Mouse (Mus musculus) ovary, postnatal 10 days (tissue): ENCODE measurements around the gene Lrpap1.

Experiments used
- DNase-seq: peaks from one replicate; pipeline ENCODE4 v3.0.0; 2022; ENCODE audit warnings: low spot score

Lrpap1 gene

DNA sequence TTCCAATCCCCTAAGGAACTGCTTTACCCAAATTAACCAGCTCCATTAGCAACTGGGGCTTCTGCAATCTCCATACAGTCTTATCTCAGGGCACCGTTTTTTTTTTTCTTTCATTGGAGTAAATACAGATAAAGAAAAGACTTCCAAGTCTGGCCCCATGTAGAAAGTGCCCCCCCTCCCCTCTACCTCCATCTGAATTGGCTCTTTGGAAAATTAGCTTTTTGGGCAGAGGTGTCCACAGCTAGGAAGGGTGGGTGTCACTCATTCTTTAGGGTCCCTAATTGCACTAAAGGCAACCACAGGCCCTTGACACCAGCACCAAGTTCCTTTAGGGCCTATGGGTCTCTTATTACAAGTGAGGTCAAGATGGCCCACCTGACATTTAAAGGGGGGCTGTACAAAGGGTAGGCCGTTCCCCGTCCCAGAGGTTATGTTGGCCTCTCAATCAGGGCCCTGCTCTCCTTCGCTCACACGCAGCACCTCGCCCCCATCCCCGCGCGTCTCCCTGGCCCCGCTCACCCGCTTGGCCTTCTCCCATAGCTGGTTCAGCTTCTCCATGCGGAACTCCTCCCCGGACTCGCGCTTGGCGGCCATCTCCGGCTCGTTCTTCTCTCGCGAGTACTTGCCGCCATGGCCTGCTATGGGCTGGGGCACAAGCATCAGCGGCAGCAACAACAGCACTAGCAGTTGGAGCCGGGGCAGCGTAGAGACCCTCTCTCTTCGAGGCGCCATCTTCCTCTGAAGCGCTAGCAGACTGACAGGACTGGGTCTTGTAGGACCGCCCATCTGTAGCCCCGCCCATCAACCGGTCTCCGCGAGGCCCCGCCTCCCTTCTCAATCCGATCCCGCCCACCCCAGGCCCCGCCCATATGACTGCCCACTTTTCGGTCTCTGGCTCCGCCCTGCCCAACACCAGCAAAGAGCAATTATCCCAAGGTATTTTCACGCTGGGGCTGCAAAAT, at the start of gene Lrpap1:
Gene Lrpap1, minus strand, starts transcription at position 807 of the 962 bp plus-strand sequence.
- peak; percentile 76 for DNase-seq

DNA sequence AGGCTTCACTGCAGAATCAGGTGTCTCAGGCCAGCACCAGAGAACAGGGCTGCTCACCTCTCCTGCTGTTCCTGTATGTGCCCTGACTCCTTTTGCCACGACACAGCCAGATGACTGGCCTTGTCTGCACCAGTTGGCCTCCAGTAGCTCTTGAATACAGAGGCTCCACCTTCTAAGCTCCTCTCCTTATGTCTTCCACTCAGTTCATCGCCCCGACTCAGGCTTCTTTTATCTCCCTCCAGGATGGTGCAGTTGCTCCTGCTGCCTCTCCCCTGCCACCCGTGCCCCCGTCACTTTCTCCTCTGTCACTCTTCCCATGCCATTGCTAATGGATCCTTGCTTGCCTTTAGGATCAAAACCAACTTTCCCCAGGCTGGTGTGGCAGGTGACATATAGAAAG, 44.4 kb upstream of the Lrpap1 start:
- no peak for DNase-seq

DNA sequence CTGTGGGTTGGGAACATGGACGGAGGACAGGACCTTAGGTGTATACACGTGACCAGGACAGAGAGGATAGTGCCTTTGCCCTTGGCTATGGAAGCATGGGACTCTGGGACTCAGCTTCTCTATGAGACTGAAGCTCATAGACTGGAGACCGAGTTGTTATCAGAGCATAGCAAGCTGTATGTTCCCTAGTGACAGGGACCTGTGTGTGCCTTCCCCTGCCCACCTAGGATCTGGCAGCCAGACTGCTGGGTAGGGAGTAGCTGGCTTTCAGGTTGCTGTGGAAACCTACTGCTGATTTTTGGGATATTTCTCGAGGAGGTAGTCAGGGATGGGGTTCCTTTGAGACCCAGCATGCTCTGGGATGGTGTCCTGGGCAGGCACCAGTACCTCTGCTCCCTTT, 44.0 kb upstream of the Lrpap1 start:
- no peak for DNase-seq

DNA sequence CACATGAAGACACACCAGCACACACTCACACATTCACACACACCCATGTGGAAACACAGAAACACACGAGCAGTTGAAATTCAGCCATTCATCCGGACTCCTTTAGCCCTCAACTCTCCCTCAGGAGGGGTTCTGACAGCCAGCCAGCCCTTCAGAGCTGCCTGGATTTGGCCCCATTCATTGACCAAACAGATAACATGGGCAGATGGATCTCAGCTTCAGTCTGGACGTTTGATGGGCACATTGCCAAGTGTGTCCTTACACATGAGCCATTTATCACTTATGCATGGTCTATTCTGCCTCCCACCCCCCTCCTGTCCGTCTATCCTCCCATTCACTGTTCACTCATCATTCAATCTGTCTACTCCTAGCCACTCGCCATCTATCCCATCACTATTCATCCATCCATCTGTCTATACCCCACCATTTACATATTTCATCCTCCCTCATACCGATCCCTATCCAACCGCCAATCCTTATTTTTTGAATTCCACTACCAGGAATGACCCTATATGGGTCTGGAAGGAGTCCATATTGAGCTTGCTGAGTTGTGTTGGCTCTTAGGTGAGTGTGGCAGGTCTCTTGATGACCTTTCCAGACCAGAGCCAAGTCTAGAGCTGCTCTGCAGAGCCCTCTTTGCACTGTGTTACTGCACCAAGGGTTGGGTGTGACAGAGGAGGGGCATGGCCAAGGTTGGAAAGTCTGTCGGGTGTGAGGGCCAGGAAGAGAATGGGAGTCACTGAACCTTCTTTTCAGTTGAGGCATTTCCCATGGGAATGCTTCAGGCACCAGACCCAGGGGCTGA, 42.6 kb upstream of the Lrpap1 start:
- DNase-seq = no peak

DNA sequence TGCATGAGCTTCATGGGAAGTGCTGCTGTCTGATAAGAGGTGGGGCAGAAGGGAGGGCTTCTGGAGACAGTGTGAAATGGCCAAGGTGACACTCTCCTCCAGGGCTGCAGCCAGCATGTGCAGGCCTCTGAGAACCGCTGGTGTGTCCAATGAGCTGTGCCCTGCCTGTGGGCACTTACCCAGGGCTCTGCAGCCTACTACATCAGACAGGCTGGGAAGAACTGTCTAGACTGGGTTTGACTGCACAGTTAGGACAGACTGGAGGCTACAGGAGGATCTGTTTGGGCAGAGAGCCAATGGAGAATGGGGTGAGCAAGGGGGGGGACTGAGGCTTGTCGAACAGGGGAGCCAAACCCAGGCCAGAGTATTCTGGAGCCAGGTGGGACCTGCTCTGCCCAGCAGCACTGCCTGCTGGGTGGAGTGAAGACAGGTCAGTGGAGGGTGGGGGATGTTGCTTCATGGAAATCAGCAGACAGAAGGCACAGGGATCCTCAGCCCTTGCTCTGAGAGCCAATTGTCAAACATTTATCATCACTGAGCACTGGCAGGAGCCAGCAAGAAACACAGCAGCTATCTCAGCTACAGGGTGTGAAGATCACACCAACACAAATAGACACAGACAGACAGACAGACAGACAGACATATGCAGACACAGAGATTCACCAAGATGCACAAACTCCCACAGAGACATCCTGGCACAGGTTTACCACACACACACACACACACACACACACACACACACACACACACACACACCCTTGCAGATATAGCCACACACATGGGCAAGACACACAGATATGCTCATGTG, 41.8 kb upstream of the Lrpap1 start:
- DNase-seq = no peak

DNA sequence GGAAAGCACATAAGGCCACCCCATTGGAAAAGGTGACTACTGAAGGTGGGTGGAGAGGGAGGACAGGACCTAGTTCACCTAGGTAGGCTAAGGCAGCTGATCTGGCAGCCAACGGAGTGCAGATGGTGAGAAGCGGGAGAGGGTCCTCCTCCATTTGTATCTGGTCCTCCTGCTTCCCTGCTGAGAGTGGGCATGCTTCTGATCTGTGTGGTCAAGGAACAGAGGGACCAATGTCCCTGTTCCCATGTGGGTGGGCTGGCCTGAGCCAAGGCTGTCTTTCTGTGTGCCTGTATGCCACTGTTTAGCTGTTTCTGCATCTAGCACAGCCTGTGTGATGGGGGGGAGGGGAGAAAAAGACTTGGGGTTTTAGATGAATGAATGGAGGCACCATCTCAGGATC, 41.2 kb upstream of the Lrpap1 start:
- DNase-seq = no peak

DNA sequence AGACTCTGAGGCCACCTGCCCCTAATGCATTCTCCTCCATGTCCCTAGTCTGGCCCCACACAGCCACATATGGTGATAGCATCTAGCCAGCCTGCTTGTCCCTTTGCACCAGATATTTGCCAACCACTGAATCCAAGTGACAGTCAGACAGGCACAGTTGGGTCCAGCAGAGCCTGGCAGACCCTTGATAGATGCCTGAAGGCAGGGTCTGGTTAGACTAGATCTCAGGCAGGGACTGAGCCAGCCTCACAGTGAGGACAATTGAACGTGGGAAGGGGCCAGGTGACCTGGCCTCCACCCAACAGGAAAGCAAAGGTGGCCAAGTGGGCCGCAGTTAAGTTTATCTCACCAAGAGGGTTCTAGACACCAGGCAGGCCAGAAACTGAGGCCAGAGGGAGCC, 39.1 kb upstream of the Lrpap1 start:
- DNase-seq = no peak

DNA sequence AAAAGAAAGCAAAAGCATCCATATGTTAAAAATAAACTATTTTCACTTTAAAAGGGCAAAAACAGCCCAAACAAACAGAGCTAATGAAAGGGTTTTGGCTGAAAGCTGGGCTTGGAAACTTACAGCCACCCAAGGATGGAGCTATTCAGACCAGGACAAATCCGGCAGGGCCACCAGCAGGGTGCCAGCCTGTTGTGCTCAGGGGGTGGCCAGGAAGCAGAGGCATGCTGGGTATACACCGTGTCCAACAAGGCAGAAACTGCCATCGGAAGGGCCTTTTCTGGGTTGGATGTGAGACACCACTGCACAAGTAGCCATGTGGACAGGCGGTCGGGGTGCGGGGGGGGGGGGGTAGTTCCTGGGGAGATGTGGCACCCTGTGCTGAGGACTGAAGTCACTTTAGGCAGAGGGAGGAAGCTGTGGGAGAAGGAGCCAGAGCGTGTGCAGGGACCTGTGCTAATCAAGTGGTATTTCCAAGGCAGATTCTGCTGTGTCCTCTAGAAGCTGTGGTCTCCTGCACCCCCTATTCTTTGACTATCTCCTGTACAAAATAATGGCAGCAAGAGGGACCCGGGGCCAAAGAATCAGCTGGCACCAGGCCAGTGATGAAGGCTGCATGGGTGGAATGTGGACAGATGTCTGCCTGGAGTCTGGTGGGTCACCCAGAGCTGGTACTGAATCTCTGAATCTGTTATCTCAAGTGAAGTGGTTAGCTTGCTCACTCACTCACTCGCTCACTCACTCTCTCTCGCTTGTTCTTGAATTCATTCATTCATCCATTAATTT, 38.1 kb upstream of the Lrpap1 start:
- DNase-seq = no peak

DNA sequence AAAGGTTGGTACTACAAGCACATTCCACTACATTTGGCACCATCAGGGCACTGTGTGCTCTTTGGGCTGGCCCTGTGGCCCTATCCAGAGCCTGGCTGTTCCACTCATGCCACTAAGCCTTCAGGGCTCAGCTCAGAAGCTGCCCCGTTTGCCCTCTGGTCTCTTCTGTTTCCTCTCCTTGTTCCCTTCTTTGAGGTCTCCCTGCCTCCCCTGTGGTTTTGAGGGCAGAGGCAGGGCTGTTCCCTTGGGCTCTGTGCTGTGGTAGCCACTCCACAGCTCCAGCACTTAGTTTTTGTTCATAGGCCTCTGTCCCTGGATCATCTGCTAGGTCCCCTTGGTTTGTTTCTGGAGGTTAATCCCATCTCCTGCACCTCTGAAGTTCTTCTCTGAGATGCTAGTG, 37.3 kb upstream of the Lrpap1 start:
- DNase-seq = no peak

DNA sequence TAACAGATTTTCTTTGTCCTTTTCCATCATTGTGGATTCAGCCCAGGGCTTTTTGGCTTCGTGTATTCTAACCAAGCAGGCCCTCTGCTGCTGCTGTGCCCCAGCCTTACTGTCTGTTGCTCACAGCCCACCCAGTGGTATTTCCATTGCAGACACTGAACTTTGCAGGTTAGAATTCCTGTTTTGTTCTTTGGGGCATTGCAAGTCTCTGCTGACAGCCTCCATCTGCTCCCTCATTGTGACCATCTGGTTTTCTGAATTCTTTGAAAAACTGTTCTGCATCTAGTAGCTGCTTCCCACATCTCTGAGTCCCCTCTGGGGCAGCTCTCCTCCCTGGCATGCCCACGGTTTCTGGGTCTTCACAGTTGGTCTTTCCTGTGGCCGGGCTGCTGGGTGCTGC, 35.8 kb upstream of the Lrpap1 start:
- no peak for DNase-seq

DNA sequence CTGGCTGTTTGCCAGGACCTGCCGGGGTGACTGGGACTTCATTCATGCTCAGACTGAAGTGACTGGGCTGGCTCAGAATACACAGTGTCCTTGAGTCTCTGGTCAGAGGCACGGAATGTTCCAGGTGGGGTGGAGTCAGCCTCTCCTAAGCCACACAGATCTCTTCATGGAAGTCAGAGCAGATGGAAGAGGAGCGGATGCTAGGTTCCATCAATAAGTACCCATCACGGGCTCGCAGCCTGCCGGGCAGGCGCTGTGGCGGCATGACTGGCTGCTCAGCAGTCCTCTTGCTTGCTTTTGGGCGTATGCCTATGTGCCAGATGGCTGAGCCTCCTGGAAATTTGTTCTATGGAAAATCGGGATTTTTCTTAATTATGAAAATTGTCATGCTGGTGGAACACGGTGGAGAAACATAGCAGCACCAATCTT, 32.6 kb upstream of the Lrpap1 start:
- no peak for DNase-seq

DNA sequence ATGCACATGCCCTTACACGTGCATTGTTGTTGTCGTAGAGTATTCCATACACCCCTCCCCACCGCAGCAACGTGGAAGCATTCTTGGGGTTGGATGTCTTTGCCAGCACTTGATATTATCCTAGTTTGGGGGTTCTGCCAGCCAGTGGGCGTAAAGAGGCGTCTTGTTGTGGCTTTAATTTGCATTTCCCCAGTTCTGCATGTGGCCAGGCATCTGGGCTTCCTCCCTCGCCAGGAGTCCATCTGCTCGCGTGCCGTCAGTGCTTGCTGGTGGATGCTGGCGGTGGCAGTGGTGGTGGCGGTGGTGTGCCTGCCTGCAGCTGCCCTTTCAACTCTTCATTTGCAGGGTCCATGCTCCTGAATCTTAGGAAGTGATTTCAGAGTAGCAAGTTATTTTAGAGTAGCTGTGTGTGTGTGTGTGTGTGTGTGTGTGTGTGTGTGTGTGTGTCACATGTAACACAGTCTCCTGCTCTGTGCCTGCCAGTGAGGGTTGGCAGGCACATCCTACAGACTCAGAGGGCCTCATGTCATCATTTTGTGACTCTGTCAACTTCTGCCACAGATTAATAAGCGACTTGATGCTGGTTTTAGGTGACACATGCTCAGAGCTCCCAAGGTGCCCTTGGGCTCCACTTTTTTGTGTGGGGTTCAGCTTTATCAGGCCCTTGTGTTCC, 32.1 kb upstream of the Lrpap1 start:
- no peak for DNase-seq

DNA sequence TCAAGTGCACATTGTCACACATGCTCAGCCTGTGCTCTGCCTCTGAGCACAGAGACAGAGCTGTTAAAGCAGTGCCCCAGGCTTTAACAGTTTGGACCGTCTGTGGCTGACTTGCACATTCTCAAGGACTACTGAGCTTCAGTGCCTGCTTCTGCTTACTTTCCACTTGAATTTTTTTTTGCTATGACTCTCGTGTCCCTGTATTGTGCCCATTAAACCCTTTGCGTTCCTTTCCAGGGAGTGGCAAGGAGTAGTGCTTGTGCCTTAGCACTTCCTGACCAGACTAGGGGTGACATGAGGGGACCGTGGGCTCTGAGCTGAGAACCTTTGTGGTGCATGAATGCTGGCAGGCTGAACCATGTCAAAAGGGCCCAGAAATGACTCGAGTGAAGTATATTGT, 30.3 kb upstream of the Lrpap1 start:
- no peak for DNase-seq

DNA sequence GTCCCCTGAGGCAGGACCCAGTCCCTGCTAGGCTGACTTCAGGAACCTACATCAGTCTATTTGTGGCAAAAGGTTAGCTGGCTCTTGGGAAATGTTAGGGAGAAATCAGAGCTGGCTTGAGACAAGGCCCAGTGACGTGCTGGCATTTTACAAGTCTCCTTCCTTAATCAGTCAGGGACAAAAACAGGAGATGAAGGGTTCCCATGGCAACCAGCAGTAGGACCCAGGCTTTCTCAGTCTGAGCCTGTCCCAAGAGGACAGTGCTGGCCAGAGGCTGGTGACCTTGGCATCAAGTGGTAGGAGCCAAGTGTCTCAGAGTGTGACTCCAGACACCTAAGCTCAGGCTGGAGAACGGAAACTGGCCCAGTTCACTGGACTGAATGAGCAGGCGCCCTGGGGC, 28.7 kb upstream of the Lrpap1 start:
- DNase-seq = no peak

DNA sequence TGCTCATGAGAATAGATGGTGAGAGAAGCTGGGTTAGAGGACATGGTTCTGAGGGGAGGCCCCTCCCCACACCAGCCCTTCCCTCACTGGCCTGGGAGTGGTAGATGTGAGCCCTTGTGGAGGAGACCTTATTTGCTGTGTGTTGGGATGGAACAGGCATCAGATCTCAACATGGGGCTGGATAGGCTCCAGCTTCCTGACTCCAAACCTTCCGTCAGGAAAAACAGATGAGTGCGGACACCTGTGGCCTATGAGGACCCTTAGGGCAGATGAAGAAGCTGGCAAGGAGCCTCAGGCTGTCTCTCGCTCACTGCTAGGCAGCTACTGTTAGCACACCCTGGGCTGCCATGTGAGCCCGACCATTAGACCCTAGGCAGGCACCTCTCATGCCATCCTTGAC, 27.9 kb upstream of the Lrpap1 start:
- DNase-seq = no peak

DNA sequence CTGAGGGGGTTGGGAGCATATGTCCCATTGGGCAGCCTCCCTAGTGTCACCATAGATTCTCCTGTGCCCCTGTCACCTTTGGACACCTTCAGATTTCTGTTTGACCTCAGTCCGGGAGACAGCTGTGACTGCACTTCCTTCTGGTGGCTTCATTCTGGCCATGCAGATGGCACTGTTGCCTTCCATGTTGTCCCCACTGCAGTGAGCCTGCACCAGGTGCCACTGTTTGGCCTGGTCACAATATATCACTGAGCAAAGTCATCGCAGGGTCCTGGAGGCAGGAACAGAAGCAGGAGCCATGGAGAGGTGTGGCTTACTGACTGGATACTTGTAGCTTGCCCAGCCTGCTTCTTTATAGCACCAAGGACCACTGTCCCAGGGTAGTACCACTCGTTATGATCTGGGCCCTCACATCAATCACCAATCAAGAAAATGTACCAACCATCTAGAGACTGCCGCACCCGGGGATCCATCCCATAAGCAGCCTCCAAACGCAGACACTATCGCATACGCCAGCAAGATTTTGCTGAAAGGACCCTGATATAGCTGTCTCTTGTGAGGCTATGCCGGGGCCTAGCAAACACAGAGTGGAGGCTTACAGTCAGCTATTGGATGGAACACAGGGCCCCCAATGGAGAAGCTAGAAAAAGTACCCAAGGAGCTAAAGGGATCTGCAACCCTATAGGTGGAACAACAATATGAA, 26.9 kb upstream of the Lrpap1 start:
- DNase-seq = no peak

DNA sequence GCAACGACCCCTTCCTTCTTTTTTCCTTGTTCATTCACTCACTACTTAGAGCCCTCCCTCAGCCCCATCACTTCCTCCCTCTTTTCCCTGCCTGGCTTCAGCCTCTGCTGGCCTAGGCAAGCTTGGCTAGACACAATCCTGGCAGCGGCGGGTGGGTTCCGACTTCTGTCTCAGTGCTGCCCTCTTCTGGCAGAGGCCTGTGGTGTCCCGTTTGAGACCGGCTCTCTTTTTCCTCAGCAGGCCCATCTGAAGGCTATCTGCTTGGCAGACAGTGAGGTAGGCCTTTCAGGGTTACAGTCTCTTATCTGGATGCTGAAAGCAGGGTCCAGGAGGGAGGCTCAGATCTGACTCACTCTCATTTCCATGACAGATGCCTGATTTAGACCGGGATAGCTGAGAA, 26.2 kb upstream of the Lrpap1 start:
- DNase-seq = peak; percentile 75

DNA sequence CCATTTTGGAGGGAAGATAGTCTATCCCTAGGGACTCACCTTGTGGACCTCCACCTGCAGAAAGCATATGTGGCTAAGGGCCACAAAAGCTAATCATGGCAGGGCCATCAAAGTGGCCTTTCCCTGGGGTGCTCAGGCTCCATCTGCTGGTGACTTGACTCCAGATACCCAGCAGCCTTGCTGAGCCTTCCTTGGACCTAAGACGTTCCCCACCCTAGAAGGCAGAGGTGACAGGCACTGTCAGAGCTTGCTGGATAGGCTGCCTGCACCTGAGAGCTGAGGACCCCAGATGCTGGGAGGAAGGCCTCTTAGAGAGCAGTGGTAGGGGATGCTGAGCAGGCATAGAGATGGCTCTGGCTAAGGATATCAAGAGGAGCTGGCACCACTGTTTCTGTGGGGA, 25.7 kb upstream of the Lrpap1 start:
- DNase-seq = no peak

DNA sequence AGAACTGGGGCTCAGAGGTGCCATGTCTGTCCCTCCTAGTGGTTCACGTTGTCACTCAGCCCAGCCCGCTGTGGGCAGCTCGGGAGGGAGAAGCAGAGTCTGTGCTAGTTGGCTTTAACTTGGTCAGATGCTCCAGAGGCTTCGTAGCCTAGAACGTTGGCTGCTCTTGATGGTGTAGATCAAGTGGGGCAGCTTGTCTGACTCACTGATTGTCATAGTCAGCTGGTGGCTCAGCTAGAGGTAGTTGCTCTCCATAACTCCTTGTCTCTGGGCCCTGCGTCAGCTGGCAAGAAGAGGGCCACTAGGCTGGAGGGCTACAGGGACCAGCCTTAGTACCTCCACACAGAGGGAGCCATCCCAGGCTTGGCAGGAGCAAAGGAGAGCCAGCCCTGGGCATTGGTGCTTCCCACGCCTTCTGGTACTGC, 24.2 kb upstream of the Lrpap1 start:
- DNase-seq = no peak

DNA sequence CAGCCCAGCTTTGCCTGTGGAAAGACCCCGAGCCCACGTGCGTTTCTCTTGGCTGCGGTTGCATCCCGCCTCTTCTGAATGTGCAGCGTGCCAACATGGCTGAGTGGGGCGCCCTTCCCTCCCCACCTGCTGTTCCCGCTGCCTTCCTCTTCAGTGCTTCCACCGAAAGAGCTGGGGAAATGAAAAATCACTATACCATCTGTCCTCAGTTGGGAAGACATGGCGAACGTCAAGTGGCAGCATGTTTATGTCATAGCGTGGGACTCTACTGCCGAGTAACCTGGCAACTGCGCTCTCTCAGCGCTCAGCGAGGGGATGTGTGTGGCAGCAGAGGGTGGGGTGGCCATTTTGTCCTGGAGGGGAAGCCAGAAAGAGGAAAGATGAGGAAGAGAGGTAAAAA, 23.6 kb upstream of the Lrpap1 start:
- no peak for DNase-seq
